Mouse (Mus musculus) heart, postnatal 10 days (tissue): ENCODE data around the gene Fgl2. TPM values are rescaled to one million over a fixed set of nuclear protein-coding genes. Genes with fewer than 3 reads are reported as not detected.

Experiments used
- DNase-seq, 2 experiments: peaks; one replicate each; pipeline ENCODE4 v3.0.0; 2021
- intact Hi-C: fragments of 180-260 bp; cut with DNase I; formaldehyde crosslinking; loops from one replicate; pipeline ENCODE4 v1.15.1; 2025
- total RNA-seq, 2 experiments: library from RNA; stranded (reverse); gene quantifications; 2 replicates each; pipeline ENCODE4 v1.2.3; 2021

Gene Fgl2
- total RNA-seq, 2 experiments from 2014 or later, result 43.8 to 49.0 TPM

- intact Hi-C loops, result no loop called here
- DNase-seq, result peak in 1 of 2 experiments; percentile 45
These were observed 11.2 kb downstream of the Fgl2 start for GRCm38 (mm10) chr5:21383392-21384251.

DNA sequence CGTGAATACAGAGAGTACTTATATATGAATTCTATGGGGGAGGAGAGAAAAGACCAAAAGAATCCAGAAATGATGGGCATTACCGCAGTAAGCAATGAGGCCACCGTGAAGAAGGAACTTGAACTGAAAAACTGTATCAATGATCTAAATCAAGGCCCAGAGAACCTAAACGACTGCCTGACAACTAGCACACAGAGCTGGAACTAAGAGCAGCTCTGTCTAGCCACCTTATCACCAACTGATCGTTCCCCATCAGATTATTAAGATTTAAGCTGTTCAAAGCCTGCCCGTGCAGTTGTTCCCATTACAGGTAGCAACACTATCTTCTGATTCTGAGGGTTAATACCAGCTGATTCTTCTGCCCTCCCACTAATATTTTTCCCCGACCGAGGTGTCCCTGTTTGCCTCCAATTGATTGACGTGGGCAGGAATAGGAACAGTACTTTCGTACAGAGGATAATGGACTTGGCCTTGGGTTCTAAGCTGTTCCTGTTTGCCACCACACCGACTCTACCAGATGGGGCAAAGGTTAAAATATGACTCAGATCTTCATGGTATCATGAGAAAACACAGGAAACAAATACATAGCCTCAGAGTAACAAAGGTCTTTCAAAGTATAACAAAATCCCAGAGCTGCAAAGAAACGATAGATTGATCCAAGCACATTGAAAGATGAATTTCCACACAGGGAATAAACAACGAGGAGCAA lies 12.0 kb downstream of the Fgl2 start:
- intact Hi-C loops, result no loop called here
- DNase-seq, result no peak

GRCm38 (mm10) chr5:21384976-21385375 lies 12.5 kb downstream of the Fgl2 start:
- DNase-seq, result no peak
- intact Hi-C loops, result no loop called here

- intact Hi-C loops, result no loop called here
- DNase-seq, result no peak
These were observed 14.0 kb downstream of the Fgl2 start for GRCm38 (mm10) chr5:21386432-21386831.

GRCm38 (mm10) chr5:21387340-21387739 lies 14.9 kb downstream of the Fgl2 start:
- DNase-seq, result no peak
- intact Hi-C loops, result no loop called here

GRCm38 (mm10) chr5:21388855-21389254 lies 16.4 kb downstream of the Fgl2 start:
- DNase-seq, result no peak
- intact Hi-C loops, result no loop called here

- intact Hi-C loops, result no loop called here
- no peak for DNase-seq
These were observed 19.4 kb downstream of the Fgl2 start for GRCm38 (mm10) chr5:21391616-21392384.

DNA sequence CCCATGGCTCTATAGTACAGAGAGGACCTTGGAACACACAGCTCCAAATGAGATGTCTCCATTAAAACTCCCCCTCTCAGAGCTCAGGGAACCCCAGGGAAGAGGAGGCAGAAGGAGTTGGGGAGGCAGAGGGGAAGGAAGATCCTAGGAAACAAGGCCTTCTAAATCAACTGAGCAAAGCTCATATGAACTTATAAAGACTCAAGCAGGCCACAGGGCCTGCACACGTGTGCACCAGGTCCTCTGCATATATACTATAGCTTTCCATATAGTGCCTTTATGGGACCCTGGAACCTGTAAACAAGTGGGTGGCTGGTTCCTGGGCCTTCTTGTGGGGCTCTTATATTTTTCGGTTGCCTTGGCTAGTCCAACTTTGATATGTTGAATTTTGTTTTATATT lies 22.1 kb downstream of the Fgl2 start:
- intact Hi-C loops, result no loop called here
- DNase-seq, result no peak

DNA sequence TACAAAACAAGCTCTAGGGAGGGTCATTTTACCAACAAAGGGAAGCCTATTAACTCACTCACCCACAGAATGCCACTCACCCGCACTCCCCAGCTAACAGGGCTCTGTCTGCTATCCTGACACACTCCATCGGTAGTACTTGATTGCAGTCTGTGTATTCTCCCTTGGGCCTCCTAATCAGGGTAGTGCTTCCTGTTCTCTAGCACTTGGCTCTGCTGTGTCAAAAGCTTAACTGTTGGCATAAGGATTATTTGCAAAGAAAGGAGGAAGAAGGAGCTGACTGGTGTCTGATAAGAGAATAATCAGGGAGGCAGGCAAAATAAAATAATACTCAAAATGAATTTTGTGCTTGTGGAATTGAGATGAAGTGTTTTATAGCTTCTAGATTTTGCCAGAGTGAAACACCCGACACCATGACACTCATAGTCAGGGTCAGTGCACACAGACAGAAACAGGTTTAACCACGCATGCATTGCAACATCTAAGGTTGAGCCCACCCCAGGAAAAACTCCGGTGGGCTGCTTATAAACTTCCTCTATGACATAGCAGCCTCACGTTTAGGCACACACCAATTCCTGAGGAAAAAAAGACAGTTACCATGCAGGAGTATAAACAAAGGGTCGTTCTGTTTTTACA lies 22.9 kb downstream of the Fgl2 start:
- DNase-seq, result peak in 1 of 2 experiments; percentile 31
- intact Hi-C loops, result no loop called here

DNA sequence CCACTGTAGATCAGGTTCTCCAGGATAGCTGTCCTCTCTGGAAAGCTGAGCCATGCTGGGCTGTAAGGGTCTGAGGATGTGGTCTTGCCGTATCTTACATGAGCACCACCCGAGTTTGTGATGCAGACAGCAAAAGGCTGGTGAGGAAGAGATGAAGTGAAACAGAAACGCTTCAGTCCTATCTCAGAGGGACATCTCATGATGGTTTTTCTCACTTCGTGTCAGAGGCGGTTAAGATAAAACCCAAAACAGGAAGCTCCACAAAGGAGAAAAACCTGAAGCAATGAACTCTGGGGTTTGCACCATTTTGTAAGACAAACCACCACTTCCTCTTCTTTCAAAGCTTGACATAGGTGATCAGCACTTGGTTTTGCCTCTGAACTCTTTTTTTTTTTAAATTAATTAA lies 38.8 kb downstream of the Fgl2 start:
- DNase-seq, result peak in 1 of 2 experiments; percentile 12
- intact Hi-C loops, result no loop called here

DNA sequence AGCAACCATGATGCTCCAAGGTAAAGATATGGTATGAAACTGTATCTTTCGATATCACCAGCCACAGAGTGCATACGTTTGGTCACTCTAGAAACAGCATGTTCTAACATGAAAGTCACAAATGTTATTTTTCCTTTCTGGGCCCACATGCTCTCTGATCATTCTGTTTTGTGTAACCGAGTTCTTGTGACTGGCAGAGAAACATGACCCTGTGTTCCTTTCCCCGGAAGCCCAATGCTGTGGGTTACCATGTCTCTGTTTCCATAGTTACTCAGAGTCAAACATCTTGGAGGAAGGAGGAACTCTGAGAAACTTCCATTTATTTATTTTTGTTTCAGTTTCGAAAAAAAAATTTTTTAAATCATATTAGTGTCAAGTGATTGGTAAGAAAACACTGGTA lies 39.6 kb downstream of the Fgl2 start:
- intact Hi-C loops, result no loop called here
- DNase-seq, result no peak

DNA sequence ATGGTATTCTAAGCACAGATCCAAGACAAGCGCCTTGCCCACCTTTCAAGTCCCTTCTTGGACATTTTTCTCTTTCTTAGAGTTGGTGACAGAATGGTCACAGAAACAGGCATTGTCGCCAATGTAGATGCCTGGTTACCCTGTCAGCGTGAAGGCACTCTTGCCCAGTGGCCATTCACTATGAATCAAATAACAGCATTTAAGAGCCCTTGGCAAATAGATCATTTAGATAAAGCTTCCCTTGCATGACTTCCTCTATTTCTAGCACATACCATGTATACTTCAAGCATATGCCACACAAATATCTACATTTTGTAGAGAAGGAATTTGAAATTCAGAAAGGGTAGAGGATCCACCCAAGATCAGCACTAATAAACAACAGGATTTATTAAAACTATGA lies 40.9 kb downstream of the Fgl2 start:
- DNase-seq, result no peak
- intact Hi-C loops, result no loop called here

DNA sequence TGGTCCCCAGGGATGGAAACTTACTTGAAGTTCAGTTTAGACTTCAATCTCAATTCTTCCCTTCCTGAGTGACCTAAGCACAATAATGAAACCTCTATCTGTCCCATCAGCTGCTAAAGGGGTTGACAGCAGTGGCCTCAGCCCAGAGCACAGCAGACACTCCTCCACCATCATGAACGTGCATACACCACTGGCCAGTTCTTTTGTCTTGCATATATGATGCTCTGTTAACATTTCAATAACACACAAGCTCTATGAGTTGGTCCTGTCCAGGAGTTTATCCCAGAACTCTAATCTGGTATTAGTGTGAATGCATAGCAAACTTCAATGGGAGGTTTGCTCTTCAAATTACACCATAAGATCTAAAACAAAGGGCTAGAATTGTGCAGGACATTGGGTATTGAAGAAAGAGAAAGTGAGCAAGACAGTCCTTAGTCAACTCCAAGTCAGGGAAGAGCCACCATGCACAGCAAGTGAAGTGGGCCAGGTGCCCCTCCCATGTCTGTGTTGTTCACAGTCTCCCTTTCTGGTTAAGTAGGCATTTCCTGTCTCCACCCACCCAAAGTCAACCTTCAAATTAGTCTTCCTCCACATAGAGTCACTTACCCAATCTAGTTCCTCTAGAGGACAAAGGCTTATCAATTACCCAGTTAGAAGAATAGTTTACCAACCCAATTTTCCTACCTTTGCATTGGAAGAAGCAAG lies 41.8 kb downstream of the Fgl2 start:
- DNase-seq, result no peak
- intact Hi-C loops, result no loop called here

- DNase-seq, result no peak
- intact Hi-C loops, result no loop called here
These were observed 46.2 kb downstream of the Fgl2 start for GRCm38 (mm10) chr5:21418613-21419012.

- DNase-seq, result peak; percentile 41 to 60
- intact Hi-C loops, result loop anchor here (1.0 to 2.0 kb wide), 2 partner anchors 142 to 155 kb away; no protein-coding TSS in a partner anchor
These were observed 48.2 kb downstream of the Fgl2 start for GRCm38 (mm10) chr5:21420609-21421008.

GRCm38 (mm10) chr5:21424614-21425602 lies 52.5 kb downstream of the Fgl2 start, which contains the start of the genes Ccdc146 and Fam185a:
Ccdc146 (minus strand) TSS chr5:21424677.
Fam185a (plus strand) TSS chr5:21424958.
- intact Hi-C loops, result no loop called here
- peak; percentile 96 to 97 for DNase-seq

DNA sequence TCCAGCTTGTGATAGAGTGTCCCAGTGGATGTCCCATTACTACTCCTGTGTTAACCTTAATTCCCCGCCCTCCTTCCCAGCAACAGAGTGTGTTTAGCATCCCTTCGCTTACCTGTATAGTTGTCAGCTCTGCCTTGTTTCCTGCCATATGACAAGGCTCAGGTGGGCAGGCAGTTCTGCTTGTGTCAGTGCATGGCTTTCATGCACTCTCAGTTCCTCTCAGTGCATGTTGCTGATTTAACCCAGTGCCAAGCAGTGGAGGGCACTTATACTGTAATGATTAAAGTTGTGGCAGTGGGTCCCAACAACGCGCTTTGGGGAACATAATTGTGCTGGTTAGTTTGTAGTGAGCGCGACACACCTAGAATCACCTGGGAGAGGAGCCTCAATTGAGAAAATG lies 54.2 kb downstream of the Fgl2 start:
- intact Hi-C loops, result no loop called here
- no peak for DNase-seq
